Mouse (Mus musculus) monocyte, adult 5-6 weeks (primary cell): Measurements from ENCODE around the gene Dscaml1. TPM values are rescaled to one million over a fixed set of nuclear protein-coding genes. Genes with fewer than 3 reads are reported as not detected.
A peak's percentile ranks its signal among the peaks of the same experiment; 100 is the strongest.

Source experiments
- ATAC-seq: fragments of 153-309, 156-312 bp; replicated peaks from 2 replicates; pipeline ENCODE4 v1.8.0; 2017; ENCODE audit warnings: mild to moderate bottlenecking; ENCODE audit not compliant: low TSS enrichment, insufficient number of reproducible peaks, severe bottlenecking, poor library complexity, low FRiP score
- total RNA-seq: library from RNA; stranded (forward); fragments of 200-1000, 200-491, 200-594 nt; gene quantifications from 3 replicates; pipeline ENCODE4 v1.2.3, GENCODE M21; 2017

Gene Dscaml1
- total RNA-seq, 1 experiment from 2014 or later: not detected

- ATAC-seq: no peak
These were observed 68.5 kb downstream of the Dscaml1 start for GRCm38 (mm10) chr9:45494889-45495288.

DNA sequence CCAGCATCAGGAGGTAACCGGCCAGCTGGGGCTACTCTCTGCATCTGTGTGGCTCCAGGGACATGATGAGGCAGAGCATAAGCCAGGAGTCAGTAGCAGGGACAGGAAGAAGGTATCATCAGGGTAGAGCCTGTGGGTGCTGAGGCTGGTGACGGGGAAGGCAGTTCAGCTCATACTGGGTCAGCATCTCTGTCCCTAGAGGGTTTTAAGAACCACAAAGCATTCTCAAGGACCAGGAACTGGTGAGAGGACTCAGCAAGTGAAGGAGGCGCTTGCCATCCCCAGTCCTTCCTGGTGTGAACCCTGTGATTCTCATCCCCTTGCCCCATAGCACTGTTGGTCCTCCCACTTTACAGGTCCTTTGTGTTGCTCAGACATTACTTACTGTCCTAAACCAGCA lies 69.9 kb downstream of the Dscaml1 start:
- ATAC-seq: no peak

DNA sequence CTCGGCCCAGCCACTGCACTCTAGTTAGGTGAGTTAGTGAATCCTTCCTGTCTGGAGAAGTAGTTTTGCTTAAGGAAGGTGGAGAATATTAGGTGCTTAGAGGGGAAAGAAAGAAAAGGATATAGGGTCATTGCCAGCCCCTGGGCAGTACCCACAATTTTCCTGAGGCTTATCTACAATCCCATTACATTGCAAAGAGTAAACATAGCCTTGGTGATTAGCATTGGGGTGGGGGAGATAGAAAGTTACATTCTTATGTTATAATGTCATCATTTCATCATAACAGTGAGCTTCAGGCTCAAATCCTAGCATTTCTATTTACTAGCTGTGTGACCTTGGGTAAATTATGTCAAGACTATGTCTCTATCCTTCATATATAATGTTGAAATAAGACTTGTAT lies 70.5 kb downstream of the Dscaml1 start:
- no peak for ATAC-seq

- no peak for ATAC-seq
These were observed 72.8 kb downstream of the Dscaml1 start for GRCm38 (mm10) chr9:45499267-45499666.

GRCm38 (mm10) chr9:45500071-45500595 lies 73.7 kb downstream of the Dscaml1 start:
- ATAC-seq: no peak

GRCm38 (mm10) chr9:45501295-45501927 lies 75.0 kb downstream of the Dscaml1 start:
- no peak for ATAC-seq

DNA sequence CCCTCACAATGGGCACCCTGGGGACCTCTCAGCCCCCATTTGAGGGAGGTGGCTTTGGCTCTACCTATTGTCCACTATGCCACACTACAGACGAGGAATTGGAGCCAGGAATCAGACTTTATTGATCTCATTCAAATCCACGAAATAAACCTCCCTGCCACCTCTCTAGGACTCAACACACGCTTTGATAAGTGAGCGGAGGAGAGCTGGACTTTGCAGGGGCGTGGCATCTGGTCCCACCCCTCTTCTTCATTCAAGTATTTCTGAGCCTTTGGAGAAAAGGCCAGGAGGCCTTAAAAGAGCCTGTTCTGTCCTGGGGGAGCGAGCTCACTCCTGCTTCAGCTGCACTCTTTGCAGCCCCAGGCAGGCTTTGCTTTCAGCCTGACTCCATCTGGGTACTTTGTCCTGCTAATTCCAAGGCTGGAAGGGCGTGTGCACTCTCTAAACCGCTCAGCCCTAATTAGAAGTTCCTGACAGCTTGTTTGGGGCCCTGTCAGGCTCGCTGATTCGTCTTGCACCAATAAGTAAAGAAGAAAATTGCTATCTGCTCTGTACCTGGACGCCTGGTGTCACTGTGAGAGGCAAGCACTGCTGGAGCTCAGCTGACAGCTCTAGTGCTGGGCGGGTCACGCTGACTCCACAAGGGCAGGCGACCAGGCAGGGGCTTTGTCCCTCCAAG lies 75.7 kb downstream of the Dscaml1 start:
- ATAC-seq: no peak

DNA sequence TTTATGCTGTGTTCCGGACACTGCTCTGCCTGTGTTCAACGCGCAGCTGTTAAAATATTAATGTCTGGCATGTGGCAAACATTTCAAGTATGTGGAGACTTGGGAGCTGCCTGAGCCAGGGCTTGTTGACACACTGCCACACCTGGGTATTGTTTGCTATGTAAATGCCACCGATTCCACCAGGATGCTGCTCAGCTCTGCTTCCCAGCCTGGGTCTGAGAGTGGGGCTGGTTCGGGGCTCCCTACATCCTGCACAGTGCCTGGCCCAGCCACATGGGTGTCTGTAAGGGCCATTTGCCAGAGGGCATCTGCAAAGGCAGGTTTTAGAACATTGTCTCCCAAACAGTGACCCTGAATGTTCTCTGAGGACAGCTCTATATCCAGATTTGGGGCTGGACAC lies 78.5 kb downstream of the Dscaml1 start:
- ATAC-seq: no peak

- no peak for ATAC-seq
These were observed 79.1 kb downstream of the Dscaml1 start for GRCm38 (mm10) chr9:45505487-45505939.

GRCm38 (mm10) chr9:45507482-45507881 lies 81.1 kb downstream of the Dscaml1 start:
- 0 out of 2 replicates have a peak, but pooled peaks have one; percentile 13 for ATAC-seq

GRCm38 (mm10) chr9:45510806-45511546 lies 84.5 kb downstream of the Dscaml1 start:
- ATAC-seq: no peak

GRCm38 (mm10) chr9:45517993-45518705 lies 91.7 kb downstream of the Dscaml1 start:
- ATAC-seq: no peak

GRCm38 (mm10) chr9:45519841-45520240 lies 93.4 kb downstream of the Dscaml1 start:
- no peak for ATAC-seq

- ATAC-seq: no peak
These were observed 96.4 kb downstream of the Dscaml1 start for GRCm38 (mm10) chr9:45522866-45523265.

GRCm38 (mm10) chr9:45524505-45524904 lies 98.1 kb downstream of the Dscaml1 start:
- no peak for ATAC-seq

DNA sequence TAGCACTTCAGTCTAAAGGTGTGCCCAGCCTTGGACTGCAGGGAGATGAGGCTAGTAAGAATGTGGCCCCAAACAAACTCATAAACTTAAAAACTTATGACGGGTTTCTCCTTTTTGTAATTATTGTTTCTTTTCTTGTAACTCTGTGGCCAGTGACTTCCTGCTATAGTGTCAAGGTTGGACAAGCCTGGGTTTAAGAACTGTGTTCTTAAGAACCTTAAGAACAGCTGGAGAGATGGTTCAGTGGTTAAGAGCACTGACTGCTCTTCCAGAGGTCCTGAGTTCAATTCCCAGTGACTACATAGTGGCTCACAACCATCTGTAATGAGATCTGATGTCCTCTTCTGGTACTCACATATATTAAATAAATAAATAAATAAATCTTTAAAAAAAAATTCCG lies 106.8 kb downstream of the Dscaml1 start:
- ATAC-seq: no peak

DNA sequence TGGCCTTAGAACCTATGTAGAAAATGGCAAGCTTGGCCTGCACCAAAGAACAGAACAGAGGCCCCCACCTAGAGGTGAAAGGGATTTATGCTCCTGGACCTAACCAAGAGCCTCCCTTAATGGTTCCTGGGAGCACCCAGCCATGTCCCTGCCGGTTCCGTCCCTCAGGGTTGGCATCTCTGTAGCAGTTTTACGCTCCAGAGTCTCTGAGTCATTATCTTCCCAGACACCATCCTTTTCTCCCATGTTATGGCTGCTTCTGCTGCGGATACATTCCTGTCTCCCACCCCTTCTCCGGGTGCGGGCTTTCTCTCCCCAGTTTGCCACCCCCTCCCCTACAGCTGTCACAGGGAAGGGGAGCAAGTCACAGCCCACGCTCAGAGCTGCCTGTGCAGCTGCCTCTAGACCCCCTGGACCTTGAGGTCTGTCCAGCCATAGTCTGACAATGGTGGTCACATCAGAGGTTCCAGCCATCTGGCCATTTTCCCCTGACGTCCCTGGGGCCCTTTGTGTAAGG lies 108.1 kb downstream of the Dscaml1 start:
- no peak for ATAC-seq

DNA sequence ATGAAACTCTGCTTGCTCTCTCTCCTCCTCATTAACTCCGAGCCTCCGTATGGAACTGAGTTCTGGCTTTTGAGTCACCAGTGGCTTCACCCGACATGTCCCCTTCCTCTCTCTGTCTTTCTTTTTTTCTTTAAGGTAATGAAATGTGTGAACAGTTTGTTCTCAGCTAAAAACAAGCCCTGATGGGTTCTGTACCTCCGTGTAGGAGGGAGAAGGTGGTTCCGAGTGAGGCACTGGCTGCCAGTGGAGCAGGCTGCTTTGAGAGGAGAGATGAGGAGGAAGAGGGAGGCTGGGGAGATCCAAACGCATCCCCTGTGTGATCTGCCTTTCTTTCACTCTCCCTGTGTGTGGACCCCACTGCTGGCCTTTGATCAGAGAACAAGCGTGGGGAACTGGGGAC lies 111.2 kb downstream of the Dscaml1 start:
- no peak for ATAC-seq
